Mouse (Mus musculus) adrenal gland, adult 2 months (tissue): ENCODE results near the gene Glo1. TPM values are rescaled to one million over a fixed set of nuclear protein-coding genes. Genes with fewer than 3 reads are reported as not detected.

Experiments
- DNase-seq: peaks from one replicate; pipeline ENCODE4 v3.0.0; 2021
- polyA plus RNA-seq: library from polyadenylated mRNA; depleted of rRNA; stranded (reverse); fragments of >200 nt; gene quantifications from 2 replicates; pipeline ENCODE4 v1.2.3, GENCODE M21; 2012
- total RNA-seq, 2 experiments: library from RNA; stranded (reverse); gene quantifications; 2 replicates each; pipeline ENCODE4 v1.2.3; 2021

The Glo1 gene
- total and polyA plus RNA-seq, 3 experiments: 48.7 to 141 (median 111) TPM

- DNase-seq: peak; percentile 100
These were observed 14.4 kb downstream of the Glo1 start for GRCm38 (mm10) chr17:30612075-30612859.

DNA sequence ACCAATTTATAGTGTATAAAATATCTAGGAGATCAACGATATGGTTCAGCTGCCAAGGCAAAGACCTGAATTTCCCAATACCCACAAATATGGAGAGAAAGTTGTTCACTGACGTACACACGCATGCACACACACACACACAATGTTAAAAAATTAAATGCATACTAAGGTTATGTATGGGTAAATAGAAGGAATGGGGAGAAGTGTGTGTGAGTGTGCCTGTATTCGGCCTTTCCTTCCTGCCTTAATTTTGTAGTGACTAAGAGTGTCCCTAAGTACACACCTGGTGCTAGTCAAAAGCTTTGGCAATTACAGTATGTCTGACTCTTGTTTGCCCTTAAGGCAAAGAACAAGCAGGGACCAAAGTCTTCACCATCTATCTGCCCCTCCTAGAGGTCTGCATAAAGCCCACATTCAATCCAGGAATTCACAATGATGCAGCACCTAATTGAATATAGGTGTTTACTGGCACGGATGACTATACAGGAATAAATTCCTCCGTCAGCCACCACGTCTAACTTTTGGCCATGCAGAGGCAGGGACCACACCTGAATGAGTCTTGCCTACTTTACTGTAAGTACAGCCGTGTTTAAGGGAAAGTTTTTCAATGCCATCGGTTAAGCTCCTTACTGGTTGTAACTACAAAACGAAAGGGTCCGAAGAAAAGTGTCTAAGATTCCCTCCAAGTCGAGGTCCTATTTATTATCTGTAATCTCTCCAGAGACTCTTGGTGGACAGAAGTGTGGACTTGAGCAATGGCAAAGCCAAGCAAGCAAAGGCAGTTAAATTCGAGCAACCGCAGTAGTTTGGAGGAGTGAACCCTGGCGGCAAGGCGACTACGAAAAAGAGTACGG, 15.2 kb downstream of the Glo1 start:
- DNase-seq: no peak

GRCm38 (mm10) chr17:30610739-30611138, 15.9 kb downstream of the Glo1 start:
- no peak for DNase-seq

- DNase-seq: no peak
These were observed 16.7 kb downstream of the Glo1 start for GRCm38 (mm10) chr17:30609980-30610307.

DNA sequence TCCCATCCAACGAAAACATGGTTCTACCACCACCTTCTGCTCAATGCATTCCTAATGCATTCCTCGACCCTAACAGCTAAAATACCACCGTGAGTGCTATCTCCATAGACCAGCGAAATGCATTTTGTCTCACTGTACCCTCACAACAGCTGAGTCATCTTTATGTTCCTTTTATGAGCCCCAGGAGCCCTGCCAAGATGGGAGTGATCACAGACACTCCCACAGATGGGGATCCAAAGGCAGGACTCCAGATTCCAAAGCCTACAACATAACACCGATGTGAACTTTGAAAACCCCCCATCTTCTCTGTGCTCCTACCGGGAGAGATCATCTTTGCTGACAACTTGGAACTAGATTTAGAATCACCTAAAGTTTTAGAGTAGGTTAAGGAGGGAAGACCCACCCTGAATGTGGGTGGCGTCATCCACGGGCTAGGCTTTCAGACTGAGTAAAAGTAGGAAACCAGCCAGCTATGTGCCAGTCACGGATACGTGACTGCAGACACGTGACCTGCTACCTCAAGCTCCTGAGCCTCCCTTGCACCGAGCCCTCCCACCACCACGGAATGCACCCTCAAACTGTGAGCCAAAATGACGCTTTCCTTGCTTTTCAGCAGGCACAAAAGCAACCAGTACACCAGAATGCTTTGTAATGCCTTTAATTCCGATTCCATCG, 17.2 kb downstream of the Glo1 start:
- DNase-seq: no peak

DNA sequence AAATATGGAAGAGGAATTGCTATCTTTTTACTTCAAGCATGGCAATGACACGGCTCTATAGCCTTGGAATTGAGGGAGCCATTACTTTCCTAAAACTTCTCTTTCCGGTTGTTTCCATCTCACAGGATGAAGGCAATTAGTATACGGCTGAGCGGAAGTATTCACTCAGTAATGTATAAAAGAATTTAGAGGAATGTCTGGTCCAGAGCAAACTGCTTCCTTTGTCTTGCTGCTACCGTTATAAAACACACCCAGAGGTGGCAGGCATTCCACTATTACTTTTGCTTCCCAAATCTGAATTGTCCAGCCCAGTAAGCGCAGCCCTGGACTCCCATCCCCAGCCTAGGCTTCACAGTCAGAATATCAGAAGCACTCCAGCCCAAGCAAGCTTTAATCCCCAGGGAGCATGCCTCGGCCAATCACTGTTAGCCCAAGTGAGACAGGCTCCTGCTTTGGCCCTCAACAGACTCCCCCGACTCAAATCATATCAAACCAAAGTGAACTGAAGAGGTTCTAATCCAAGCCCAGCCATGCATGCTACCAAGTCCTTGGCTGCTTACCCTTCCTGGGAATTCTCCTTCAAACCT, 18.7 kb downstream of the Glo1 start:
- DNase-seq: no peak

DNA sequence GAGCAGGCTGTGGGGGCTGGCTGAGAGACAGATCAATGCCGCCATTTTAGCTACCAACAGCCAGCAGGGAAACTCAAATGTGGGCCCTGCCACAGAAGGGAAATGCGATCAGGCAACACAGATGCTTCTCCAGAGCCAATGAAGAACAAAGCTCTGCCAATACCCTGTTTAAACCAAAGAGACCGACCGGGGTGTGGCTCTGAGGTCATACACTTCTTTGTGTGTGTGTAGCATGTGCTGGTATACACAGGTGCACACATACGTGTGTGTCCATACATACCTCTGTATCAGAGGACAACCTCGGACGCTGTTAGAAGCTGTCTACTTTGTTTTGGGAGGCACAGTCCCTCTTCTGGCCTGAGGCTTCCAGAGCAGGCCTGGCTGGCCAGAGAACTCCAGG, 19.3 kb downstream of the Glo1 start:
- DNase-seq: no peak

- DNase-seq: no peak
These were observed 20.0 kb downstream of the Glo1 start for GRCm38 (mm10) chr17:30606634-30607081.

- DNase-seq: no peak
These were observed 20.5 kb downstream of the Glo1 start for GRCm38 (mm10) chr17:30606206-30606605.

GRCm38 (mm10) chr17:30605001-30605400, 21.7 kb downstream of the Glo1 start:
- DNase-seq: no peak

DNA sequence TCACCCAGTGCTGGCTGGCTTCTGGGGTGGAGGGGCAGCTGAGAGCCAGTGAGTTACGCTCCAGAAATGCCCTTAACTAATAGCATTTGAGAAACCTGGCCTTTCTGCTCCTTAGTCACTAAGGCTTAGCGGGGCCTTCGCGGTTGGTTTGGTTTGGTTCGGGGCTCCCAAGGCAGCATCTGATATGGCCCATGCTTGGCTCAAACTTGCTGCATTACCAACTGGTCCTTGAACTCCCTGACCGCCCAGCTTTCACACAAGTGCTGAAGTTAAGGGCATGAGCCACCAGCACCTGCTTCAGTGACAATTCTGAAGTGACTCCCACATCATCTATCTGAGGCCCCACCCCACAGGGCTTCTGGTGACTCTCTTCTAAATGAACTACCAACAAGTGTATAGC, 22.4 kb downstream of the Glo1 start:
- peak; percentile 38 for DNase-seq

DNA sequence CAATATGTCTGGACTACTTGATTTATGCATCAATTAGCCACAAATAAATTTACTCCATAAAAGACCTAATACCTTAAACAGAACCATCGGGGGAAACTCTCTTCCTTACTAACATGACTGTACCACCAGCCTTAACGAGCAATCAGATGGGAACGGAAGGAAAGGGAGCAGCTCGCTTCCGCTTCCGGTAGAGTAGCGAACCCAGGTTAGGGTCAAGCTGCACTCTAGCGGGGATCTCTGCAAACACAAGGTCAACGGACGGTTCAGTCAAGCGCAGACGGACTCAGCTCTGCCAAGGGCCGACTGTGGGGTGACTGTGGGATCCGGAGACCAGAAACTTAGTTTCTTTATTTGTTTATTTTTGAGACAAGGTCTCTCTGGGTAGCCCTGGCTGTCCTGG, 24.5 kb downstream of the Glo1 start:
- no peak for DNase-seq

DNA sequence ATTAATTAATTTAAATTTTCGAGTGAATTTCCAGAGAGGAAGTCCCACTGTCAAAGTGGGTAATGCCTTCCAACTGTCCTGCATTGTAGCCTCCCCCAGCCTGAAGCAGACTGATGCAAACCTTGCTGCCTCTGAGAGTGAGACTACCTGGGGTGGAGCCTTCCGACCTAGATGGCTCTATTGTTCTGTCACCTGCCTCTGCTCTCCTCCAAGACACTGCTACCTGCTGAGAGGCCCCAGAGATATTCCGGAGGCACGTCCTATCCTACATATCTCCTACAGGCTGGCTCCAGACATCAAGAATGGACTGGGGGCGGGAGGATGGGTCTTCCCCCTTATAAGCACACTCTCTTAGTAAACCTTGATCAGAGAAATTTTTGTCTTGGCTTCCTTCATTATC, 28.4 kb downstream of the Glo1 start:
- DNase-seq: no peak

GRCm38 (mm10) chr17:30597786-30598185, 28.9 kb downstream of the Glo1 start:
- no peak for DNase-seq

GRCm38 (mm10) chr17:30594846-30595245, 31.8 kb downstream of the Glo1 start:
- DNase-seq: no peak

- no peak for DNase-seq
These were observed 32.3 kb downstream of the Glo1 start for GRCm38 (mm10) chr17:30594407-30594806.

DNA sequence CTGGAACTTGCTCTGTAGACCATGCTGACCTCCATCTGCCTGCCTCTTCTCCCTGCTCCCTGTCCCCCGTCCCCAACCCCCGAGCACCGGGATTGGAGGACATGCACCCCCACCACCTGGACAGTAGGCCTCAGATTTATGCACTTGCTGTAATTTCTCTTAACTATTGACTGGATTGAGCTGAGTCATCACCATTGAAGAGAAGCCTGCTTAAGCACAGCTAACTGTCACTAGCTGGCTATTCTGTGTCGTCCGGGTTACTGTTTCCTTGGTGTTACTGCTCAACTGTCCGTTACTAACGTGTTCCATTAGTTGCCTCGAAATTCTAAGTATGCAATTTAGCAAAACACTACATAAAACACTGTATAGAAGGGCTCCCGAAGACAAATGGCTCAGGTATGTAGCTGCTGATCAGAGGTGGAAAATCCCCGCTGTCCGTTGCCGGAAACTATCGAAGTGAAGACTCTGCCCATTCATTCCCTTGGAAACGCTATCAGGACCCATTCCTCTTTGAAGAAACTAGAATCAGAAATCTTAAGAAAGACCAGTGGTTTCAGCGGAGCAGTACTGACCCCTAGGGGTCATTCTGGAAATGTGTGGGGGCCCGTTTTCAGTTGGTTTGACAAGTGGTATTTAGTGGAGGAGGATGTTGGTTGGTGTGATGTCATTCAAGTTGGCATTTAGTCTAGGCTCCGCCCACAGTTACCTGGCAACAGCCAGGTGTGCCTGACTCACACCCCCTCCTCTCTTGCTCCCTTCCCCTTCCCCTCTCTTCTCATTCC, 36.1 kb downstream of the Glo1 start:
- DNase-seq: peak; percentile 62

GRCm38 (mm10) chr17:30583258-30584001, 43.2 kb downstream of the Glo1 start:
- DNase-seq: no peak

DNA sequence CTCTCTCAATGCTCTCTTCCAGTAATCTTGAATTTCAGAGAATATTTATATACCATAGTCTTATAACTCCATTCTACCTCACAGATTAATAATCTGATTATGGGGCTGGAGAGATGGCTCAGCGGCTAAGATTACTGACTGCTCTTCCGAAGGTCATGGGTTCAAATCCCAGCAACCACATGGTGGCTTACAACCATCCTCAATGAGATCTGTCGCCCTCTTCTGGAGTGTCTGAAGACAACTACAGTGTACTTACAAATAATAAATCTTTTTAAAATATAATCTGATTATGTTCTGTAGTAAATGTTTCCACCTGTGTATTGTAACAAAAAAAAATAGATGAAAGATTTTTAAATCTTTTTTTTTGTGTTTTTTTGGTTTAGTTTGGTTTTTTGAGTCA, 44.4 kb downstream of the Glo1 start:
- no peak for DNase-seq

DNA sequence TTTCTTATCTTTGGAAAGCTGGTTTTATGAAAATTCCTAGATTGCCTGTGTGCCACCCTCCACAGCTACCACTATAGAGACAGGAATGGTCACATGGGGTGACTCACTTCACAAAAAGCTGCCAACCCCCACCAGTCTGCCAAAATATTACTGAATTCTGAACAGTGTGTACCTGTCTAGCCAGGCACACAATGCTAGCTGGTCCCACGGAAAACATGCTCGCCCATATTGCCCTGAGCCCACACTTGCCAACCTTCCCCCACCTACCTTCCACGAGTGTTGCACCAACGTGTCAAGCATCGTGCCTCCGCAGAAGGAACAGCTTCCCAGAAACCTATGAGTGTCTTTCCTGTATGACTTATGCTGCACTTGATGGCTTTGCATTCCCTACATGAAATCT, 45.5 kb downstream of the Glo1 start:
- DNase-seq: no peak

GRCm38 (mm10) chr17:30580781-30581180, 45.9 kb downstream of the Glo1 start:
- DNase-seq: no peak
